Mouse (Mus musculus) liver, embryonic 16.5 days (tissue): ENCODE data around the gene Szrd1. TPM values are rescaled to one million over a fixed set of nuclear protein-coding genes. Genes with fewer than 3 reads are reported as not detected.

Experiments used
- ATAC-seq: fragments of 200-750 bp; cut with Nextera tagmentation; 2 replicates; pipeline ENCODE4 v1.8.0; 2017; ENCODE audit warnings: low read depth, mild to moderate bottlenecking, moderate number of reproducible peaks, moderate library complexity
- H3K27ac ChIP-seq: fragments of 300-500 bp; sonication (generic); 2 replicates; pipeline ENCODE4 v1.5.1; 2014; ENCODE audit warnings: mild to moderate bottlenecking, low read length
- H3K27me3 ChIP-seq: fragments of 300-500 bp; sonication (generic); 2 replicates; pipeline ENCODE4 v1.6.1; 2014; ENCODE audit warnings: low read depth, low read length, mixed read lengths; ENCODE audit not compliant: control insufficient read depth, insufficient read depth
- H3K36me3 ChIP-seq: fragments of 300-500 bp; sonication (generic); 2 replicates; pipeline ENCODE4 v1.6.1; 2014; ENCODE audit warnings: mild to moderate bottlenecking; ENCODE audit not compliant: control insufficient read depth, insufficient read depth
- H3K4me1 ChIP-seq: fragments of 300-500 bp; sonication (generic); 2 replicates; pipeline ENCODE4 v1.6.1; 2014; ENCODE audit warnings: low read depth, low read length, mixed read lengths; ENCODE audit not compliant: control insufficient read depth
- H3K4me2 ChIP-seq: fragments of 300-500 bp; sonication (generic); 2 replicates; pipeline ENCODE4 v1.6.1; 2014; ENCODE audit warnings: low read depth, low read length, mixed read lengths
- H3K4me3 ChIP-seq: fragments of 300-500 bp; sonication (generic); 2 replicates; pipeline ENCODE4 v1.5.1; 2014; ENCODE audit warnings: low read depth, mild to moderate bottlenecking, low read length
- H3K9ac ChIP-seq: fragments of 300-500 bp; sonication (generic); 2 replicates; pipeline ENCODE4 v1.6.1; 2014; ENCODE audit warnings: low read depth, low read length
- H3K9me3 ChIP-seq: fragments of 300-500 bp; sonication (generic); replicated peaks from 2 replicates; pipeline ENCODE4 v1.6.1; 2016; ENCODE audit warnings: low read length; ENCODE audit not compliant: control insufficient read depth
- WGBS: fragments of 180-500 bp; shearing (Covaris S2); extraction: QIAGEN DNeasy Blood & Tissue Kit; methylation state at CpG from one replicate; pipeline ENCODE4 v1.1.7; 2014; ENCODE audit not compliant: insufficient replicate concordance; 5-methylcytosine and 5-hydroxymethylcytosine counted together
- polyA plus RNA-seq: library from polyadenylated mRNA; unstranded; fragments of >200 nt; fragmentation: Nextera tagmentation; extraction: Ambion mirVana; gene quantifications from 2 replicates; pipeline ENCODE4 v1.2.1, GENCODE M21; 2015

Szrd1 gene
- polyA plus RNA-seq, 1 experiment from 2014 or later = 18.1 TPM

DNA sequence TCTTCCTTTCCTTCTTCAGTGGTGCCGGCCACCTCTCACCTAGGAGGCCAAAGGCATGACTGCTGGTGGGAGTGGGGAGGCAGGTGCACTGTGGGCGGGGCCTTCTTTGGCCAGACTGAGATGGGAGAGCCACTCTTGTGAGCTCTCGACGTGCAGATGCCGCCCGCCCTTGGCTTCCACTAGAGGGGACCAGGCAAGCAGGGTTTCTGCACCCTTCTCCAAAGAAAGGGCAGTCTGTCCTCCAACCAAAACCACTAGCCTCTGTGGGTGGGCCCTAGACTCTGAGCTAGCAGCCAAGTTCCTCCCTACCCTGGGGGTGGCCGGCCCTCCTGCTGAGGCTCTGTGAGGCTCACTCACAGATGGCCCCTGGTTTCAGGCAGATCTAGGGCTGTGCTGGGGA, 25.7 kb downstream of the Szrd1 start:
- Histone ChIP-seq H3K4me2 (no peak overlapping the region), H3K9me3 (no peaks in the 10 kb centered on the region), H3K4me3 (no peak overlapping the region), H3K36me3 (peaks cover 23% of the 10 kb centered on the region), H3K27ac (no peak overlapping the region), H3K9ac (no peak overlapping the region), H3K27me3 (no peaks in the 10 kb centered on the region), H3K4me1 (peaks cover 4% of the 10 kb centered on the region)
- WGBS = 57% methylated on average over 7 of the region's 7 CpGs
- no peak for ATAC-seq

DNA sequence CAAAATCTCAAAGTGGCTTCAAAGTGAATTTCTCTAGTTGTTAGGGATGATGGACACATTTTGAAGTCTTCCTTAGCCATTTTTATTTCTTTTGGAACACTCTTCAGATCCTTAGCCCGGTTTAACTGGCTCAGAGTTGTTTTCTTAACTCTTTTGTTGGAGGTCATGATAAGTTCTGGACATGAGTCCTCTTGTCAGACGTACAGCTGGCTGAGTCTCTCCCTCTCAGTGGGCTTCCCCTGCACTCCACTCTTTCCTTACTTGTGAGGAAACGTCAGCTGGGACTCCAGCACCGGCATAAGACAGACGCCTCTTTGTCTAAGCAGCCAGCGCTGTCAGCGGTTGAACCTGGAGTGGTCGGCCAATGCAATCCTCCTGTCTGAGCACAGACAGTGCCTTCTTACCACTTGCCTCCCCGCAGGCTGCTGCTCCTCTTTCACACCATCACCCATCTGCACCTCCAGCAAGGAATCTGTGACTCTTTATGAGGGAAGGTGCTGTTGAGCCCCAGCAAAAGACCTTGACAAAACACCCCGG, 31.3 kb downstream of the Szrd1 start:
- ATAC-seq = no peak
- H3K4me2 ChIP-seq = no peak overlapping the region

GRCm38 (mm10) chr4:141106526-141107183, 32.9 kb downstream of the Szrd1 start:
- no peak overlapping the region for H3K4me2 ChIP-seq
- H3K4me3 ChIP-seq = no peak overlapping the region
- H3K36me3 ChIP-seq = no peaks in the 10 kb centered on the region
- ATAC-seq = no peak
- H3K9ac ChIP-seq = no peak overlapping the region
- H3K9me3 ChIP-seq = no peaks in the 10 kb centered on the region
- WGBS = 67% methylated on average over 16 of the region's 16 CpGs
- no peak overlapping the region for H3K27ac ChIP-seq
- H3K4me1 ChIP-seq = no peaks in the 10 kb centered on the region
- H3K27me3 ChIP-seq = no peaks in the 10 kb centered on the region

More for the DNA sequence above, 31.3 kb downstream of the Szrd1 start:
- Histone ChIP-seq H3K27ac (no peak overlapping the region), H3K9ac (no peak overlapping the region), H3K9me3 (no peaks in the 10 kb centered on the region), H3K4me3 (no peak overlapping the region), H3K27me3 (no peaks in the 10 kb centered on the region), H3K36me3 (no peaks in the 10 kb centered on the region; the same call in 1 of the 2 replicates), H3K4me1 (no peaks in the 10 kb centered on the region)
- WGBS = 55% methylated on average over 10 of the region's 10 CpGs

- 52% methylated on average over 6 of the region's 6 CpGs for WGBS
- Histone ChIP-seq H3K27me3 (no peaks in the 10 kb centered on the region), H3K4me3 (no peak overlapping the region), H3K9ac (no peak overlapping the region), H3K9me3 (no peaks in the 10 kb centered on the region), H3K4me1 (peaks cover 12% of the 10 kb centered on the region), H3K27ac (no peak overlapping the region), H3K4me2 (no peak overlapping the region), H3K36me3 (no peaks in the 10 kb centered on the region)
- no peak for ATAC-seq
Measured at GRCm38 (mm10) chr4:141101855-141102254, 37.7 kb downstream of the Szrd1 start.

GRCm38 (mm10) chr4:141101291-141101690, 38.3 kb downstream of the Szrd1 start:
- H3K4me1 ChIP-seq = peaks cover 12% of the 10 kb centered on the region
- no peak for ATAC-seq
- no peak overlapping the region for H3K4me3 ChIP-seq
- H3K27ac ChIP-seq = no peak overlapping the region
- no peak overlapping the region for H3K4me2 ChIP-seq
- WGBS = 81% methylated on average over 9 of the region's 9 CpGs
- no peak overlapping the region for H3K9ac ChIP-seq
- H3K36me3 ChIP-seq = no peaks in the 10 kb centered on the region
- no peaks in the 10 kb centered on the region for H3K27me3 ChIP-seq
- H3K9me3 ChIP-seq = no peaks in the 10 kb centered on the region

GRCm38 (mm10) chr4:141099956-141100355, 39.6 kb downstream of the Szrd1 start:
- H3K27ac ChIP-seq = no peak overlapping the region
- no peak for ATAC-seq
- no peak overlapping the region for H3K4me2 ChIP-seq
- WGBS = 66% methylated on average over 5 of the region's 5 CpGs
- H3K36me3 ChIP-seq = no peaks in the 10 kb centered on the region
- no peaks in the 10 kb centered on the region for H3K27me3 ChIP-seq
- H3K4me3 ChIP-seq = no peak overlapping the region
- no peak overlapping the region for H3K9ac ChIP-seq
- no peaks in the 10 kb centered on the region for H3K9me3 ChIP-seq
- peaks cover 12% of the 10 kb centered on the region for H3K4me1 ChIP-seq

- Histone ChIP-seq H3K4me3 (no peak overlapping the region), H3K9ac (no peak overlapping the region), H3K4me2 (no peak overlapping the region), H3K4me1 (peaks cover 12% of the 10 kb centered on the region), H3K27me3 (no peaks in the 10 kb centered on the region), H3K27ac (no peak overlapping the region), H3K9me3 (no peaks in the 10 kb centered on the region), H3K36me3 (no peaks in the 10 kb centered on the region)
- 15% methylated on average over 4 of the region's 4 CpGs for WGBS
- ATAC-seq = peak; percentile 41
Measured at GRCm38 (mm10) chr4:141098935-141099334, 40.6 kb downstream of the Szrd1 start.

DNA sequence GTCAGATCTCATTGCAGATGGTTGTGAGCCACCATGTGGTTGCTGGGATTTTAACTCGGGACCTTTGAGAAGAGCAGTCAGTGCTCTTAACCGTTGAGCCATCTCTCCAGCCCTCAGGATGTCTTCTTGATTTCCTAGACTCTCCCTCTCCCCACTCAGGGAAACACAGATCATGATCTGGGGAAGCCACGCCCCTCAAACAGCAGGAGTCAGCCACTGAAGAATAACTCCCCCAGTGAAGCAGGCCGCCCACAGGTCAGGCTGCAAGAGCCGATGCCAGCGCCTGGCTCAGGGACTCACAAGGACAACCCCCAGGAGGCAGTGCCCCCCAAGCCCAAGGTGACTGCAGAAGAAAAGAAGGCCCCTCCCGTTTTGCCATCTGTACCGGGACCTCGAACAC, 42.9 kb downstream of the Szrd1 start:
- Histone ChIP-seq H3K27ac (no peak overlapping the region), H3K4me2 (no peak overlapping the region), H3K9ac (no peak overlapping the region), H3K27me3 (no peaks in the 10 kb centered on the region), H3K9me3 (no peaks in the 10 kb centered on the region), H3K4me3 (no peak overlapping the region), H3K36me3 (no peaks in the 10 kb centered on the region), H3K4me1 (peaks cover 12% of the 10 kb centered on the region)
- no peak for ATAC-seq
- WGBS = 26% methylated on average over 9 of the region's 9 CpGs

GRCm38 (mm10) chr4:141095016-141095415, 44.6 kb downstream of the Szrd1 start:
- no peak overlapping the region for H3K4me3 ChIP-seq
- no peaks in the 10 kb centered on the region for H3K36me3 ChIP-seq
- 67% methylated on average over 10 of the region's 10 CpGs for WGBS
- H3K9me3 ChIP-seq = no peaks in the 10 kb centered on the region
- no peak overlapping the region for H3K9ac ChIP-seq
- peaks cover 10% of the 10 kb centered on the region for H3K4me1 ChIP-seq
- H3K27me3 ChIP-seq = no peaks in the 10 kb centered on the region
- no peak overlapping the region for H3K27ac ChIP-seq
- ATAC-seq = no peak
- H3K4me2 ChIP-seq = no peak overlapping the region
